Mouse (Mus musculus): ENCODE results near the gene Fmo4. TPM values are rescaled to one million over a fixed set of nuclear protein-coding genes. Genes with fewer than 3 reads are reported as not detected.
A peak's percentile ranks its signal among the peaks of the same experiment; 100 is the strongest.

Gene Fmo4
- polyA plus RNA-seq, 1 experiment = 14.1 TPM

GRCm38 (mm10) chr1:162819280-162819679, 5.5 kb upstream of the Fmo4 start:
- H3K27ac ChIP-seq (ENCODE audit: insufficient read depth, low read depth, low read length) = no peak overlapping the region
- no peaks in the 10 kb centered on the region for H3K36me3 ChIP-seq (ENCODE audit: control insufficient read depth, insufficient read depth, low read length)
- 96% methylated on average over 5 of the region's 5 CpGs for WGBS
- peaks cover 14% of the 10 kb centered on the region; the same call in 1 of the 2 replicates for H3K4me1 ChIP-seq (ENCODE audit: control insufficient read depth, insufficient read depth, insufficient read length, low read length)
- no peak for TF ChIP-seq POLR2A (IDR thresholded peaks at IDR 0.05; ENCODE audit: low read depth, low read length)
- TF ChIP-seq CTCF (IDR thresholded peaks at IDR 0.05; ENCODE audit: extremely low read depth, insufficient read length, insufficient replicate concordance, low read depth, low read length) = no peak
- H3K4me3 ChIP-seq (ENCODE audit: low read depth, low read length) = no peak overlapping the region
- H3K27me3 ChIP-seq (ENCODE audit: control insufficient read depth, insufficient read depth, low read length) = no peaks in the 10 kb centered on the region

GRCm38 (mm10) chr1:162815381-162816127, 1.8 kb upstream of the Fmo4 start:
- peaks cover 2% of the 10 kb centered on the region; the same call in 1 of the 2 replicates for H3K36me3 ChIP-seq (ENCODE audit: control insufficient read depth, insufficient read depth, low read length)
- H3K4me1 ChIP-seq (ENCODE audit: control insufficient read depth, insufficient read depth, insufficient read length, low read length) = peaks cover 18% of the 10 kb centered on the region; the same call in 1 of the 2 replicates
- peak overlapping the region; percentile 91 for H3K27ac ChIP-seq (ENCODE audit: insufficient read depth, low read depth, low read length)
- H3K4me3 ChIP-seq (ENCODE audit: low read depth, low read length) = no peak overlapping the region
- H3K27me3 ChIP-seq (ENCODE audit: control insufficient read depth, insufficient read depth, low read length) = no peaks in the 10 kb centered on the region
- WGBS = 36% methylated on average over 10 of the region's 10 CpGs
- TF ChIP-seq POLR2A (IDR thresholded peaks at IDR 0.05; ENCODE audit: low read depth, low read length) (no peak), CTCF (IDR thresholded peaks at IDR 0.05; ENCODE audit: extremely low read depth, insufficient read length, insufficient replicate concordance, low read depth, low read length) (no peak; the same call in 1 of the 2 replicates)

GRCm38 (mm10) chr1:162814932-162815331, 1.2 kb upstream of the Fmo4 start:
- H3K36me3 ChIP-seq (ENCODE audit: control insufficient read depth, insufficient read depth, low read length) = peaks cover 6% of the 10 kb centered on the region; the same call in 1 of the 2 replicates
- H3K4me3 ChIP-seq (ENCODE audit: low read depth, low read length) = no peak overlapping the region
- no peak for TF ChIP-seq POLR2A (IDR thresholded peaks at IDR 0.05; ENCODE audit: low read depth, low read length)
- 36% methylated on average over 4 of the region's 4 CpGs for WGBS
- H3K27me3 ChIP-seq (ENCODE audit: control insufficient read depth, insufficient read depth, low read length) = no peaks in the 10 kb centered on the region
- H3K27ac ChIP-seq (ENCODE audit: insufficient read depth, low read depth, low read length) = peak overlapping the region; percentile 90
- H3K4me1 ChIP-seq (ENCODE audit: control insufficient read depth, insufficient read depth, insufficient read length, low read length) = peaks cover 18% of the 10 kb centered on the region; the same call in 1 of the 2 replicates

- H3K4me1 ChIP-seq (ENCODE audit: control insufficient read depth, insufficient read depth, insufficient read length, low read length) = peaks cover 18% of the 10 kb centered on the region; the same call in 1 of the 2 replicates
- no peak for TF ChIP-seq POLR2A (IDR thresholded peaks at IDR 0.05; ENCODE audit: low read depth, low read length)
- no peak for TF ChIP-seq CTCF (IDR thresholded peaks at IDR 0.05; ENCODE audit: extremely low read depth, insufficient read length, insufficient replicate concordance, low read depth, low read length)
- peak overlapping the region; percentile 50 for H3K4me3 ChIP-seq (ENCODE audit: low read depth, low read length)
- H3K27me3 ChIP-seq (ENCODE audit: control insufficient read depth, insufficient read depth, low read length) = no peaks in the 10 kb centered on the region
- H3K36me3 ChIP-seq (ENCODE audit: control insufficient read depth, insufficient read depth, low read length) = peaks cover 14% of the 10 kb centered on the region
- 29% methylated on average over 9 of the region's 9 CpGs for WGBS
- H3K27ac ChIP-seq (ENCODE audit: insufficient read depth, low read depth, low read length) = peak overlapping the region; percentile 98
These were observed 483 bp downstream of the Fmo4 start for GRCm38 (mm10) chr1:162813143-162813835.

GRCm38 (mm10) chr1:162808541-162808940, 5.2 kb downstream of the Fmo4 start:
- no peak for TF ChIP-seq CTCF (IDR thresholded peaks at IDR 0.05; ENCODE audit: extremely low read depth, insufficient read length, insufficient replicate concordance, low read depth, low read length)
- TF ChIP-seq POLR2A (IDR thresholded peaks at IDR 0.05; ENCODE audit: low read depth, low read length) = no peak

GRCm38 (mm10) chr1:162807441-162807840, 6.3 kb downstream of the Fmo4 start:
- Histone ChIP-seq H3K36me3 (ENCODE audit: control insufficient read depth, insufficient read depth, low read length) (peaks cover 33% of the 10 kb centered on the region), H3K4me1 (ENCODE audit: control insufficient read depth, insufficient read depth, insufficient read length, low read length) (peaks cover 2% of the 10 kb centered on the region; the same call in 1 of the 2 replicates), H3K27ac (ENCODE audit: insufficient read depth, low read depth, low read length) (no peak overlapping the region), H3K27me3 (ENCODE audit: control insufficient read depth, insufficient read depth, low read length) (no peaks in the 10 kb centered on the region), H3K4me3 (ENCODE audit: low read depth, low read length) (no peak overlapping the region)
- WGBS = 89% methylated on average over 5 of the region's 5 CpGs
- TF ChIP-seq POLR2A (IDR thresholded peaks at IDR 0.05; ENCODE audit: low read depth, low read length) = no peak
- TF ChIP-seq CTCF (IDR thresholded peaks at IDR 0.05; ENCODE audit: extremely low read depth, insufficient read length, insufficient replicate concordance, low read depth, low read length) = no peak

More at GRCm38 (mm10) chr1:162808541-162808940, 5.2 kb downstream of the Fmo4 start:
- no peak overlapping the region for H3K27ac ChIP-seq (ENCODE audit: insufficient read depth, low read depth, low read length)
- no peaks in the 10 kb centered on the region for H3K27me3 ChIP-seq (ENCODE audit: control insufficient read depth, insufficient read depth, low read length)
- 94% methylated on average over 3 of the region's 3 CpGs for WGBS
- H3K36me3 ChIP-seq (ENCODE audit: control insufficient read depth, insufficient read depth, low read length) = peaks cover 32% of the 10 kb centered on the region
- H3K4me1 ChIP-seq (ENCODE audit: control insufficient read depth, insufficient read depth, insufficient read length, low read length) = peaks cover 2% of the 10 kb centered on the region; the same call in 1 of the 2 replicates
- no peak overlapping the region for H3K4me3 ChIP-seq (ENCODE audit: low read depth, low read length)

GRCm38 (mm10) chr1:162805011-162805410, 8.8 kb downstream of the Fmo4 start:
- Histone ChIP-seq H3K4me1 (ENCODE audit: control insufficient read depth, insufficient read depth, insufficient read length, low read length) (no peaks in the 10 kb centered on the region), H3K36me3 (ENCODE audit: control insufficient read depth, insufficient read depth, low read length) (peaks cover 28% of the 10 kb centered on the region)

More at GRCm38 (mm10) chr1:162805011-162805410, 8.8 kb downstream of the Fmo4 start:
- H3K4me3 ChIP-seq (ENCODE audit: low read depth, low read length) = no peak overlapping the region
- 70% methylated on average over 5 of the region's 5 CpGs for WGBS
- TF ChIP-seq POLR2A (IDR thresholded peaks at IDR 0.05; ENCODE audit: low read depth, low read length) (no peak), CTCF (IDR thresholded peaks at IDR 0.05; ENCODE audit: extremely low read depth, insufficient read length, insufficient replicate concordance, low read depth, low read length) (no peak)
- no peak overlapping the region for H3K27ac ChIP-seq (ENCODE audit: insufficient read depth, low read depth, low read length)
- H3K27me3 ChIP-seq (ENCODE audit: control insufficient read depth, insufficient read depth, low read length) = no peaks in the 10 kb centered on the region
